Mouse (Mus musculus): ENCODE results near the gene Rnf157. TPM values are rescaled to one million over a fixed set of nuclear protein-coding genes. Genes with fewer than 3 reads are reported as not detected.
A peak's percentile ranks its signal among the peaks of the same experiment; 100 is the strongest.

Gene Rnf157
- polyA plus RNA-seq, 1 experiment from 2014 or later, result 16.4 TPM

GRCm38 (mm10) chr11:116405601-116406000 lies 7.2 kb downstream of the Rnf157 start:
- 87% methylated on average over 4 of the region's 4 CpGs for WGBS
- H3K4me3 ChIP-seq (replicated peaks), result no peak overlapping the region
- no peak overlapping the region for H3K9ac ChIP-seq
- no peak overlapping the region for H3K4me2 ChIP-seq (replicated peaks)
- no peak overlapping the region for H3K27ac ChIP-seq
- H3K4me1 ChIP-seq (replicated peaks), result 0 out of 2 replicates have a peak, but pooled peaks cover 1% of the 10 kb centered on the region
- no peak for ATAC-seq
- no peaks in the 10 kb centered on the region for H3K9me3 ChIP-seq
- no peaks in the 10 kb centered on the region for H3K27me3 ChIP-seq (replicated peaks)
- 0 out of 2 replicates have a peak, but pooled peaks cover 6% of the 10 kb centered on the region for H3K36me3 ChIP-seq

GRCm38 (mm10) chr11:116400560-116400959 lies 12.3 kb downstream of the Rnf157 start:
- Histone ChIP-seq H3K9me3 (no peaks in the 10 kb centered on the region), H3K4me1 (replicated peaks) (0 out of 2 replicates have a peak, but pooled peaks cover 5% of the 10 kb centered on the region), H3K27ac (peak overlapping the region; percentile 56; the same call in 1 of the 2 replicates), H3K36me3 (0 out of 2 replicates have a peak, but pooled peaks cover 6% of the 10 kb centered on the region), H3K9ac (no peak overlapping the region), H3K4me2 (replicated peaks) (no peak overlapping the region), H3K4me3 (replicated peaks) (no peak overlapping the region), H3K27me3 (replicated peaks) (no peaks in the 10 kb centered on the region)
- no peak for ATAC-seq
- WGBS, result 7% methylated on average over 4 of the region's 4 CpGs

GRCm38 (mm10) chr11:116398348-116398677 lies 14.5 kb downstream of the Rnf157 start:
- Histone ChIP-seq H3K9ac (no peak overlapping the region), H3K27ac (0 out of 2 replicates have a peak overlapping the region, but pooled peaks have one; percentile 23), H3K9me3 (no peaks in the 10 kb centered on the region), H3K27me3 (replicated peaks) (no peaks in the 10 kb centered on the region), H3K4me3 (replicated peaks) (no peak overlapping the region), H3K36me3 (0 out of 2 replicates have a peak, but pooled peaks cover 5% of the 10 kb centered on the region), H3K4me2 (replicated peaks) (no peak overlapping the region), H3K4me1 (replicated peaks) (0 out of 2 replicates have a peak, but pooled peaks cover 5% of the 10 kb centered on the region)
- WGBS, result 80% methylated on average over 11 of the region's 11 CpGs
- no peak for ATAC-seq

GRCm38 (mm10) chr11:116397517-116398347 lies 15.1 kb downstream of the Rnf157 start:
- WGBS, result 51% methylated on average over 8 of the region's 8 CpGs
- Histone ChIP-seq H3K4me2 (replicated peaks) (no peak overlapping the region), H3K4me1 (replicated peaks) (0 out of 2 replicates have a peak, but pooled peaks cover 5% of the 10 kb centered on the region), H3K27ac (0 out of 2 replicates have a peak overlapping the region, but pooled peaks have one; percentile 23), H3K9ac (no peak overlapping the region), H3K4me3 (replicated peaks) (no peak overlapping the region), H3K27me3 (replicated peaks) (no peaks in the 10 kb centered on the region), H3K9me3 (no peaks in the 10 kb centered on the region), H3K36me3 (no peaks in the 10 kb centered on the region)
- no peak for ATAC-seq

GRCm38 (mm10) chr11:116396934-116397330 lies 15.9 kb downstream of the Rnf157 start:
- Histone ChIP-seq H3K27me3 (replicated peaks) (no peaks in the 10 kb centered on the region), H3K4me3 (replicated peaks) (no peak overlapping the region), H3K4me1 (replicated peaks) (0 out of 2 replicates have a peak, but pooled peaks cover 5% of the 10 kb centered on the region), H3K9me3 (no peaks in the 10 kb centered on the region), H3K36me3 (no peaks in the 10 kb centered on the region), H3K4me2 (replicated peaks) (no peak overlapping the region), H3K9ac (no peak overlapping the region), H3K27ac (no peak overlapping the region)
- 97% methylated on average over 3 of the region's 3 CpGs for WGBS
- no peak for ATAC-seq

GRCm38 (mm10) chr11:116396276-116396933 lies 16.4 kb downstream of the Rnf157 start:
- H3K27ac ChIP-seq, result no peak overlapping the region
- no peaks in the 10 kb centered on the region for H3K36me3 ChIP-seq
- H3K4me1 ChIP-seq (replicated peaks), result 0 out of 2 replicates have a peak, but pooled peaks cover 5% of the 10 kb centered on the region
- WGBS, result 86% methylated on average over 11 of the region's 11 CpGs
- no peaks in the 10 kb centered on the region for H3K9me3 ChIP-seq
- no peak overlapping the region for H3K4me2 ChIP-seq (replicated peaks)
- ATAC-seq, result no peak
- no peak overlapping the region for H3K4me3 ChIP-seq (replicated peaks)
- H3K9ac ChIP-seq, result no peak overlapping the region
- no peaks in the 10 kb centered on the region for H3K27me3 ChIP-seq (replicated peaks)

- ATAC-seq, result no peak
- H3K9ac ChIP-seq, result no peak overlapping the region
- H3K4me3 ChIP-seq (replicated peaks), result no peak overlapping the region
- H3K36me3 ChIP-seq, result no peaks in the 10 kb centered on the region
- 84% methylated on average over 4 of the region's 4 CpGs for WGBS
- H3K4me1 ChIP-seq (replicated peaks), result no peaks in the 10 kb centered on the region
- H3K27ac ChIP-seq, result no peak overlapping the region
- H3K9me3 ChIP-seq, result no peaks in the 10 kb centered on the region
- no peaks in the 10 kb centered on the region for H3K27me3 ChIP-seq (replicated peaks)
- no peak overlapping the region for H3K4me2 ChIP-seq (replicated peaks)
These were observed 18.1 kb downstream of the Rnf157 start for GRCm38 (mm10) chr11:116394769-116395168.

GRCm38 (mm10) chr11:116388841-116389480 lies 23.9 kb downstream of the Rnf157 start:
- H3K9ac ChIP-seq, result no peak overlapping the region
- H3K27me3 ChIP-seq (replicated peaks), result no peaks in the 10 kb centered on the region
- ATAC-seq, result peak; percentile 63
- WGBS, result 68% methylated on average over 14 of the region's 14 CpGs
- H3K4me1 ChIP-seq (replicated peaks), result peaks cover 13% of the 10 kb centered on the region
- H3K9me3 ChIP-seq, result no peaks in the 10 kb centered on the region
- H3K4me3 ChIP-seq (replicated peaks), result no peak overlapping the region
- 0 out of 2 replicates have a peak overlapping the region, but pooled peaks have one; percentile 34 for H3K27ac ChIP-seq
- H3K4me2 ChIP-seq (replicated peaks), result peak overlapping the region; percentile 41; the same call in 1 of the 2 replicates
- H3K36me3 ChIP-seq, result peaks cover 2% of the 10 kb centered on the region; the same call in 1 of the 2 replicates

- Histone ChIP-seq H3K9me3 (no peaks in the 10 kb centered on the region), H3K4me1 (replicated peaks) (peaks cover 13% of the 10 kb centered on the region), H3K4me2 (replicated peaks) (peak overlapping the region; percentile 31), H3K27me3 (replicated peaks) (no peaks in the 10 kb centered on the region), H3K4me3 (replicated peaks) (no peak overlapping the region; the same call in 1 of the 2 replicates), H3K9ac (no peak overlapping the region; the same call in 1 of the 2 replicates), H3K36me3 (peaks cover 2% of the 10 kb centered on the region; the same call in 1 of the 2 replicates), H3K27ac (peak overlapping the region; percentile 64)
- ATAC-seq, result peak; percentile 86
- 15% methylated on average over 16 of the region's 16 CpGs for WGBS
These were observed 25.5 kb downstream of the Rnf157 start for GRCm38 (mm10) chr11:116387086-116388071.

GRCm38 (mm10) chr11:116385999-116386398 lies 26.8 kb downstream of the Rnf157 start:
- Histone ChIP-seq H3K4me2 (replicated peaks) (no peak overlapping the region), H3K4me3 (replicated peaks) (no peak overlapping the region), H3K9ac (no peak overlapping the region), H3K27ac (no peak overlapping the region), H3K4me1 (replicated peaks) (peaks cover 13% of the 10 kb centered on the region), H3K27me3 (replicated peaks) (no peaks in the 10 kb centered on the region), H3K36me3 (peaks cover 2% of the 10 kb centered on the region; the same call in 1 of the 2 replicates), H3K9me3 (no peaks in the 10 kb centered on the region)
- ATAC-seq, result no peak
- 52% methylated on average over 5 of the region's 5 CpGs for WGBS

GRCm38 (mm10) chr11:116384171-116384570 lies 28.7 kb downstream of the Rnf157 start:
- H3K9me3 ChIP-seq, result no peaks in the 10 kb centered on the region
- H3K4me1 ChIP-seq (replicated peaks), result peaks cover 13% of the 10 kb centered on the region
- no peak overlapping the region for H3K4me2 ChIP-seq (replicated peaks)
- no peak overlapping the region for H3K27ac ChIP-seq
- H3K4me3 ChIP-seq (replicated peaks), result no peak overlapping the region
- no peak for ATAC-seq
- peaks cover 2% of the 10 kb centered on the region; the same call in 1 of the 2 replicates for H3K36me3 ChIP-seq
- H3K27me3 ChIP-seq (replicated peaks), result no peaks in the 10 kb centered on the region
- H3K9ac ChIP-seq, result no peak overlapping the region
- 88% methylated on average over 11 of the region's 11 CpGs for WGBS
